Mouse (Mus musculus) gonadal fat pad, adult 2 months (tissue): ENCODE measurements around the gene Tacr1. TPM values are rescaled to one million over a fixed set of nuclear protein-coding genes. Genes with fewer than 3 reads are reported as not detected.

Experiments used
- DNase-seq: peaks from one replicate; pipeline ENCODE4 v3.0.0-alpha.2; 2012; ENCODE audit warnings: low read depth
- polyA plus RNA-seq: library from polyadenylated mRNA; depleted of rRNA; stranded (reverse); fragments of >200 nt; gene quantifications from 2 replicates; pipeline ENCODE4 v1.2.3, GENCODE M21; 2012

Tacr1 gene
- polyA plus RNA-seq, 1 experiment = 0.19 TPM

DNA sequence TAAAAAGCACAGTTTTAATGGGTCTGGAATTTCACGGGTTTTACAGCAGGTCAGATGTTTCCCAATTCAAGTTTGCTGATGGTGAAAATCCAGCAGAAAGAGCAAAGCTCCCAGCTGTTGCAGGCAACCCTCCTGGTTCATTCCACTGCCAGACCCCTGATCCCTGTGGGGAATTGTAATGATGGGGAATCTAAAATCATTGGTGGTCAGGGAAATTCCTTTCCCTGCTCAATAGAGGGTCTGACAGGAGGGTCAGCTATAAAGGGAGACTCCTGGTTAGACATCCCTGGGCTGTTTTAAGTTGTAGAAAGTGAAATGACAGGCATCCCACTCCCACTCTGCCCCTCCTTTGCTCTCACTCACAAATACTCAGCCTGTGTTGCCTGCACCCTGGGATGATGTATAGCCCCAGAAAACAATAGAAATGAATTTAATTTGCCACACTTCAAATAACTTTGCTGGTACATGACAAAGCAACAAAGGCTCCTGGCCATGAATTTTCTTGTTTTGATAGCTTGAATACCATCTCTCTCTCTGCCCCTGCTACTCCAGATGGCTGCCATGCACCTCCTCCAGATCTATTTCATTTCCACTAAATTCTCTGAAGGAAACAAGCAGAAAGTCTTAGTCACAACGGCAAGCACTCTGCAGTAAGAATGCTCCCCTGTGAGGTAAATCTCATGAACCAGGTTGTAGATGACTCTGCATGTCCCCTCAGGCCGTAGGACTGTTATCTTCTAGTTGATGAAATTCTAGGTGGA lies 123.2 kb downstream of the Tacr1 start:
- DNase-seq = no peak

GRCm38 (mm10) chr6:82528631-82529030 lies 126.5 kb downstream of the Tacr1 start:
- no peak for DNase-seq

GRCm38 (mm10) chr6:82536641-82537040 lies 134.5 kb downstream of the Tacr1 start:
- DNase-seq = no peak

DNA sequence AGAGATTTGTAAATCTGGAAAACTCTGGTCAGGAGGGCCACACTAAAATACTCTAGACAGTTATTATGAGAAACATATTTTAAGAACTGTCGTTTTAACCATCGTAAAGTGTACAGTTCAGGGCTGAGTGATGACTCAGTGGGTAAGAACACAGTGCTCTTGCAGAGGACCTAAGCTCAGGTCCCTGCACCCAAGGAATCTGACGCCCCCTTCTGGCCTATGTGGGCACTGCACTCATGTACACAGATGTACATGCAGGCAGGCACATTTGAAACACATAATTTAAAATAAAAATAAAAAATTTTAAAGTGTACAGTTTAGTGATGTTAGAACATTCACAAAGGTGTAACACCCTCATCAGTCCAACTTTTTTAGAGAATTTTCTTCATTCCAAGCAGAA lies 147.1 kb downstream of the Tacr1 start:
- DNase-seq = no peak

DNA sequence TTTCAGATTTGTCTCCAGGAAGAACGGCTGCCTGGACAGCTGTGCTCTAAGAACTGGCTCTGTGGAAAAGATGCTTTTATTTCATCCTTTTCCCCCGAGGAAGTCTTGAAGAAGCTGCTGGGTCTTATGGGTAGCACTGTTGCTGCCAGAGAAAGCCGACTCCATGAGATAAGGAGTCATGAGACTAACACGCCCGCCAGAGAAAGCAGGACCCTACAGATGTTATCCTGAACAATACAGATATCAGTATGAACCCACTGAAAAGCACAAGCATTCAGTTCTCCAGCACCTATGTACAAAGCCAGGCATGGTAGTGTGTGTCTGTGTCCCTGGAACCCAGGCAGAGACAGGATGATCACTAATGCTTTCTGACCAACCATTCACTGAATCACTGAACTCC lies 173.3 kb downstream of the Tacr1 start:
- no peak for DNase-seq

DNA sequence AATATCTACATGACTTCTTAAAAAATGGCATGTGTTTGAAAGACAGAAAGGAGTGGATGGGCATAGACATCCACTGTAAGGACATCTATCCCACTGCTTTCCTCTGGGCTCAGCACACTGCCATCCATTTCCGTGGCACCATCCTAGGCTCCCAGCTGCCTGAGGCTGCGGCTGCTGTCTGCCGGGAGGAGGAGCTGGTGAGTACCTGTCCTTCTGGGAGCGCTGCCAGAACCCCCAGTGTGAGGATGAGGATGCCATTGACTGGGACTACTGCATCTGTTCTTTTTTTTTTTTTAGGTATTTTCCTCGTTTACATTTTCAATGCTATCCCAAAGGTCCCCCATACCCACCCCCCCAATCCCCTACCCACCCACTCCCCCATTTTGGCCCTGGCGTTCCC lies 183.3 kb downstream of the Tacr1 start:
- no peak for DNase-seq

DNA sequence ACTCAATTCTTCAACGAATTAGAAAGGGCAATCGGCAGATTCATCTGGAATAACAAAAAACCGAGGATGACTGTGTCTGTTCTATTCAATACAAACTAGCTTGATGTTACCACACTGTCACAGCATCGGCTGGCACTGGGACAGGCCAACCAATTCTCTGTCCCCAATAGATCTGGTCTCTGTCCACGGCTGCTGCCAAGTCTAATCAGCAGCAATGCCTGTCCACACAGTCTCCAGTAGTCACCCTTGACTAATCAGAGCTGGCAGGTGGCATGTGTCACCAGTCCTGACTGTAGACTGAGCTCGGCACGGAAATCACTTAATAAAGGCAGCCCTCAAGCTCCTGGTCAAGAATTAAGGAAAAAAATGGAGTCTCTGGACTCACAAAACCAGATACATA lies 187.3 kb downstream of the Tacr1 start:
- DNase-seq = no peak

- DNase-seq = no peak
Observed at GRCm38 (mm10) chr6:82595461-82596090, 193.4 kb downstream of the Tacr1 start.

GRCm38 (mm10) chr6:82603228-82603627 lies 201.1 kb downstream of the Tacr1 start:
- DNase-seq = no peak

DNA sequence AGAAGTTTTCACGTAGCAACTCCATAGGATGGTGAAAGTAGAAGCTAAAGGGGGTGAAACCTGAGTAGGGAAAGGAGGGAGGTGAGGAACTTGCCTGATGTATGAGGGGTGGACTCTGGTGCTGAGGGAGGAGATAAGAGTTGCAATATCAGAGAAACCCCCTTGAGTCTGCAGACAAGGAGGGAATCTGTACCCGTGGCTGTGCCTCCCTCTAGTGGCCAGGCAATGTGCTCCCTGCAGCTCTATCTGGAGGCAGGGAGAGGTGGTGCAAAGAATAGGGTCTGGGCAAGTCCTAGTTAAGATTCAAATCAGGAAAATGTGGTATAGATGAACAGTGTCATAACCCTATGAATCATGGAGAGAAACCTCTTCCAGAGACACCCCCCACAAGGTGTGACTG lies 201.5 kb downstream of the Tacr1 start:
- no peak for DNase-seq

DNA sequence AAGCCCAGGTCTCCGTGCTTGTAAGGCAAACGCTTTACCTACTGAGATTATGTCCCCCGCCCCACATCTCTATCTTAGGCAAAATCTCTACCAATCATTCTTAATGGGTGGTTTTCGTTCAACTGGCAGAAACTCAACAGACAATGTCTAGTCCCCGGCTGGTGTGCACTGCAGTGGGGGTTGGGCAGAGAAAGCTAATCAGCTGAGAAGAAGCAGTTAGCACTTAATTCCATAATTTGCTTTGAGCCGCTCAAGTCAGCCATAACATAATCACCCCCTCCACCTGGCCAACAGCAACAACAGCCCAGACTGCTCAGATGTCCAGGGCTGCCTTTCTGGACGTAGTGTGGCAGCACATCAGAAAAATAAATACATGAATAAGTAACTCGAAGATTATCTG lies 202.7 kb downstream of the Tacr1 start:
- DNase-seq = no peak

- DNase-seq = no peak
Observed at GRCm38 (mm10) chr6:82608756-82609155, 206.6 kb downstream of the Tacr1 start.

- no peak for DNase-seq
Observed at GRCm38 (mm10) chr6:82609339-82609926, 207.3 kb downstream of the Tacr1 start.
